Mouse (Mus musculus): Measurements from ENCODE around the gene Slc35e3.

Slc35e3 gene

GRCm38 (mm10) chr10:117684298-117685170 lies 61.6 kb downstream of the Slc35e3 start:
- no peak for DNase-seq (ENCODE audit: low spot score in 2 of 2)

GRCm38 (mm10) chr10:117683734-117684037 lies 62.5 kb downstream of the Slc35e3 start:
- no peak for DNase-seq (ENCODE audit: low spot score in 2 of 2)

Data from left cerebral cortex, adult 9 months (tissue).